Mouse (Mus musculus): ENCODE results near the gene Cpt2. TPM values are rescaled to one million over a fixed set of nuclear protein-coding genes. Genes with fewer than 3 reads are reported as not detected.

Cpt2 gene
- polyA plus RNA-seq (2016; fragmentation: Nextera tagmentation; extraction: Ambion mirVana) = 36.4 and 41.3 TPM in 2 replicates

DNA sequence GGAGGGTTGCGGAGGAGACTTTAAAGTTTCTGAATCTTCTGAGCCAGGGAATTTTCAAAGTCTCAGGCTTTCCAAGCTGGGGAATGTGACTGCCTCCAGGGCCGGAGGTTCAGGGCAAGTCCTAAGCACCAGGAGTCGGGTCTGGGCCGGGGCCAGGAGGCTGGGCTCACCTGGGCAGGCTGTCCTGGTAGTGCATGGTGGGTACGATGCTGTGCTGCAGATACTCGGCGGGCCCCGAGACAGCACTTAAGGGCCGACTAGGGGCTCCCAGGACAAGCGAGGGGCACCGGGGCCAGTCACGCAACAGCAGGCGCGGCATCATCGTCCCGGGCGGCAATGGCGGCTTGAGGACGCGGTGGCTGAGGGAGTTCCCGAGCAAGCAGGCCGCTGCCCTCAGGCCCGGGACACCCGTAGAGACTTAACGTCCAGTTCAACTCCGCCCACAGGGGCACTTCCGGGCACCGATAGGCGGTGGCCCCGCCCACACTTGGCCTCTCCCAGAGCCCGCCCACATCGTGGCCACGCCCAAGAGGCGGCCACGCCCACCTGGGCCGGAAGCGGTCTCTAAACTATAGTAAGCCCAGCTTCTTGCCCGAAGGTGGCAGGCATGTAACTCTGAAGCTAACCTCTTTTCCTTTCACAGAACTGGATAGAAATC, at the start of gene Cpt2:
Gene Cpt2 (minus strand): TSS at position 466 of the 658 bp plus-strand sequence.
- peak within 1 kb of the TSS; percentile 90 for H3K4me3 ChIP-seq
- 2% methylated on average over 38 of the region's 38 CpGs for WGBS
- no peaks in the 10 kb centered on the region for H3K27me3 ChIP-seq (ENCODE audit: poor library complexity, severe bottlenecking)
- H3K9me3 ChIP-seq = no peaks in the 10 kb centered on the region
- 0 out of 2 replicates have a peak, but pooled peaks cover 6% of the 10 kb centered on the region for H3K36me3 ChIP-seq (replicated peaks)
- H3K4me1 ChIP-seq = peaks cover 14% of the 10 kb centered on the region
- peak within 1 kb of the TSS; percentile 92 for H3K27ac ChIP-seq
- peak; percentile 96 for DNase-seq (ENCODE audit: extremely low spot score, low spot score)

DNA sequence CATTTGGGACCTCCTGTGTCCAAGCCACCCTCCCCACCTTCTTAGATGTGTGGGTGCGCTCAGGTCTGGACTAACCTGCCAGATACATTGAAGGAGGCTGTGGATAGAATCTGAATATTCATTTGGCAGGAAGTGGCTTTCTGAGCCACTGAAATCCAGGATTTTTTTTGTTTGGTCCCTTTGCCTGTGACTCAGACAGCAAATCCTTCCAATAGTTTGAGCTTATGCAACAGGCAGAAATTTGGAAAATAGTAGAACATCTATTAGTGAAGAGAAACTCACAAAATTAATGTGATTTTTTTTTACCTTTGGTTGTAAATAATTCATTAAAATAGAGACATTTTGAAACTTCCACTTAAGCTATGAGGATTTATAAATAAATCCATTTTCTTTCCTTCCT, 47.8 kb upstream of the Cpt2 start:
- DNase-seq (ENCODE audit: extremely low spot score, low spot score) = no peak
- Histone ChIP-seq H3K4me1 (peaks cover 13% of the 10 kb centered on the region), H3K9me3 (no peaks in the 10 kb centered on the region), H3K27ac (no peak overlapping the region), H3K4me3 (no peak overlapping the region), H3K27me3 (ENCODE audit: poor library complexity, severe bottlenecking) (no peaks in the 10 kb centered on the region), H3K36me3 (replicated peaks) (no peaks in the 10 kb centered on the region)
- WGBS = 88% methylated on average over 1 of the region's 1 CpGs

DNA sequence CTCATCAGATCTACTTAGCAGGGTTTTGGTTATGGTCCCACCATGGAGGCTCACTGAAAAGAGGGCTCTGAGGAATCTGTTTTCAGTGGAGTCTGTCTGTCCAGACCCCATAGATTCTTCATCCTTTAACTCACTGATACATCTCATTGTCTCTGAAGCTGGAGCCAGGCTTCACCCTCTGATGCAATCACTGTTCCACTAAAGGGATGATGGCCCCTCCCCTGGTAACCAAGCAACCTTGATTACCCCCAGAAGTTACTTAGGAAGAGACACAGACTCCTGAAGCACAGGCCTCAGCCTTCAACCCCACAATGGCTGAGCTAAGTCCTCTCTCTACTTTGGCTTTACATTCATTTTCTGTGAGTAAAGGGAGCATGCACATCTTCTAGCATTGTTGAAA, 46.4 kb upstream of the Cpt2 start:
- Histone ChIP-seq H3K9me3 (no peaks in the 10 kb centered on the region), H3K36me3 (replicated peaks) (no peaks in the 10 kb centered on the region), H3K4me3 (no peak overlapping the region), H3K27me3 (ENCODE audit: poor library complexity, severe bottlenecking) (no peaks in the 10 kb centered on the region), H3K4me1 (peaks cover 13% of the 10 kb centered on the region), H3K27ac (no peak overlapping the region)
- no peak for DNase-seq (ENCODE audit: extremely low spot score, low spot score)

DNA sequence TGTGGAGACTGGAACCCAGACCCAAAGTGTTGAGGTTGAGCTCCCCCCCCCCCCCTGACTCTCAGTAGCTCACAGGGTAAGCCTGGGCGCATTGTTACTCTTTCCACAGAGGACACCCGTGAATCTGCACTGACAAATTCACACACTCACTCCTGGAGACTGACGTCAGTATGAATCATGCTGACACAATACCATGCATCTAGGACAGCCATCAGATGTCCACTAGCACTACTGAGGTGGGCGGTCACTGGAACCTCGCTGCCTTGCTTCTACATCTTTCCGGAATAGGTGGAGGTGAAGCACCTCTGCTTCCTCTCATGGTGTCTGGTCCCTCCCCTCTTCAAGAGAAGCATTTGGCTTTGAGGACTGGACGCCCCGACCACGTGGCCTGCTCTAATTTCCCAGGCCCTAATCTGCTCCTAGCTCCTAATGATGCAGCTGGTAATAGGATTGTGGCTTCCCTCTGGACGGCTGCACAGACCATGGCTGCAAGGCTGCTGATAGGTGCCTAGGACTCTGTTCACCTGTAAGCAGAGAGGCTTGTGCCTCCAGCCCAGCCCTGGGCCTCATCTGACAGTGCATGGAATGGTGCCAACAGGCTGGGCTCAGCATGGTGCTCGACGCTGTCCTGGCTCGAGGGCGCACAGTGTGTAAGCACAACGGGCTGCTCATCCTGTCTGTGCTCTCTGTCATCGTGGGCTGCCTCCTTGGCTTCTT, 44.7 kb upstream of the Cpt2 start, which contains the start of gene Slc1a7:
Gene Slc1a7 (plus strand): TSS at position 367 of the 717 bp plus-strand sequence.
- Histone ChIP-seq H3K9me3 (no peaks in the 10 kb centered on the region), H3K27ac (no peak within 1 kb of the TSS), H3K27me3 (ENCODE audit: poor library complexity, severe bottlenecking) (no peaks in the 10 kb centered on the region), H3K4me3 (no peak within 1 kb of the TSS), H3K4me1 (peaks cover 13% of the 10 kb centered on the region), H3K36me3 (replicated peaks) (no peaks in the 10 kb centered on the region)
- no peak for DNase-seq (ENCODE audit: extremely low spot score, low spot score)
- 83% methylated on average over 16 of the region's 16 CpGs for WGBS

DNA sequence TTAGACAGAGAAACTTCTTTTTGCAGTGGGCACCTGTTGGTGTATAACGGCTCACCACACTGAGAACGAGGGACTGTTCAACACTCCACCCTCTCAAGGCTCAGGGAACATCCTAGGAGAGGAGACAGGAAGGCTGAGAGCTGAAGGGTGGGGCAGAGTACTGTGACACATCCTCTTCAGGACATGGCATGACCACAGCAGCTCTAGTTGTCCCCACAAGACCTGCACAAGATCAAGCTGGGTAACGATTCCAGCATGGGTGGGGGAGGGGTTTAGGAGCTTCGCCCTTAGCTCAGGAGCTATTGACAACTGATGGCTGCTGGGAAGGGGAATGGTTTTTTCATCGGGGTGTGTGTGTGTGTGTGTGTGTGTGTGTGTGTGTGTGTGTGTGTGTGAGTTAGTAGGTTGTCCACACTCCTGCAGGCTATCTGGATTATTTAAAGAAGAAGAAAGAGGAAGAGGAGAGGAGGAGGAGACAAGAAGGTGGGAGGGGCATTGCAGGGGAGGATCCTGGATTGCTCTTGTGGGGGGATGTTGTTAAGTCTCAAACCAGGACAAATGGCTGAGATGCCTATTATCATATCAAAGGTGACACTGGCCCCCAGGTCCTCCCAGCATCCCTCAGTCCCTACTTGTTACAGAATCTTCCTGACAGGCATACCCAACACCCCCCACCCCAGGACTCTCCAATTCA, 43.2 kb upstream of the Cpt2 start:
- Histone ChIP-seq H3K9me3 (no peaks in the 10 kb centered on the region), H3K4me1 (peaks cover 25% of the 10 kb centered on the region), H3K27me3 (ENCODE audit: poor library complexity, severe bottlenecking) (0 out of 2 replicates have a peak, but pooled peaks cover 3% of the 10 kb centered on the region), H3K36me3 (replicated peaks) (no peaks in the 10 kb centered on the region), H3K4me3 (no peak overlapping the region), H3K27ac (no peak overlapping the region)
- DNase-seq (ENCODE audit: extremely low spot score, low spot score) = no peak
- 58% methylated on average over 5 of the region's 5 CpGs for WGBS

- H3K27ac ChIP-seq = no peak overlapping the region
- H3K4me1 ChIP-seq = peaks cover 19% of the 10 kb centered on the region
- no peak for DNase-seq (ENCODE audit: extremely low spot score, low spot score)
- H3K36me3 ChIP-seq (replicated peaks) = no peaks in the 10 kb centered on the region
- no peak overlapping the region for H3K4me3 ChIP-seq
- 80% methylated on average over 2 of the region's 2 CpGs for WGBS
- H3K9me3 ChIP-seq = no peaks in the 10 kb centered on the region
- H3K27me3 ChIP-seq (ENCODE audit: poor library complexity, severe bottlenecking) = 0 out of 2 replicates have a peak, but pooled peaks cover 4% of the 10 kb centered on the region
These were observed 39.4 kb upstream of the Cpt2 start for GRCm38 (mm10) chr4:107962792-107963191.

DNA sequence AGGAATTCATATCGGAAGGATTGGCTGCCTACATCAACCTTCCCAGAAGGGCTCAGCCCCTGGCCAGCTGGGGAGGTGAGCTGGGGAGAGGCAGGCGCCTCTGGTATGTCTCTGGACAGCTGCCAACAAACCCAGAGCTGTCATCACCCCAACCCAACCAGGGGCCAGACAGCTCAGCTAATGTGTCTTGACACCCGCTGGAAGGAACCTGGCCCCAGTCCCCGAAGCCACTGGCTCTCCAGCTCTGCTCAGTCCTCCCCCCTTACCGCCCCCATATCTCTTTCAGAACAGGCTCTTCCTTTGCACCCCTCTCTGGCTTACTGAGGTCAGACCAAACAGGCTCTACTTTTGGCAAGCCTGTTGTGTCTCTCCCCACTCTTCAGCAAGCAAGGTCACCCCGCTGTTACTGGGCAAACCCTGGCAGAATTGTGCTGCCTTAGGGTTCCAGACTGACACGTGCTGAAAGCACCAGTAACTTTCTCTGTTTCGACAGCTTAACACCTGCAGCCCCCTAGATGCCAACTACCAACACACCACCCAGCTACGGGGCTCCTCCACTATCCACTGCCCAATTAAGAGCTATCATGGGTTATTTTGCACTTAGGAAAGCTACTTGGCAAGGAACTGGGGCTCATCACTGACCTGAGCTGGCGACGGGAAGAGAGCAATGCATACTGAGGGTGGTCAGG, 38.8 kb upstream of the Cpt2 start:
- Histone ChIP-seq H3K4me1 (peaks cover 19% of the 10 kb centered on the region), H3K27ac (no peak overlapping the region), H3K36me3 (replicated peaks) (no peaks in the 10 kb centered on the region), H3K9me3 (no peaks in the 10 kb centered on the region), H3K27me3 (ENCODE audit: poor library complexity, severe bottlenecking) (0 out of 2 replicates have a peak, but pooled peaks cover 4% of the 10 kb centered on the region), H3K4me3 (no peak overlapping the region)
- DNase-seq (ENCODE audit: extremely low spot score, low spot score) = no peak
- WGBS = 84% methylated on average over 11 of the region's 11 CpGs

DNA sequence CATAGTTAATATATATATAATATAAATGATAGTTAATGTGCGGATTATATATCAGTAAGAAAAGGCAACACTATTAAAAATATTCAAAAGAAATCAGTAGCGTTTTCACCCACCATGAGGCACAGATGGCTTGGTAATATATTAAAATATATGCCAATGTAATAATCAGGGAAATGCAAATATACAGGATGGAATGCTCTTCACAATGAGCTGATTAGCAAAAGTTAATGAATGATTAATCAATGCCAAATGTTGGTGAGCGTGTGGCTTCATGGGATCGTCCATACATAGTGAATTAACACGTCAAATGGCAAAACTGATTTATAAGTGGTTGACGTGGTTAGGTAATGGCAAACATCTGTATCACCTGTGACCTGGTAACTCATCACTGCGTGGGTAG, 35.1 kb upstream of the Cpt2 start:
- Histone ChIP-seq H3K9me3 (no peaks in the 10 kb centered on the region), H3K4me1 (peaks cover 12% of the 10 kb centered on the region), H3K36me3 (replicated peaks) (no peaks in the 10 kb centered on the region), H3K27me3 (ENCODE audit: poor library complexity, severe bottlenecking) (0 out of 2 replicates have a peak, but pooled peaks cover 4% of the 10 kb centered on the region), H3K4me3 (no peak overlapping the region), H3K27ac (no peak overlapping the region)
- 88% methylated on average over 7 of the region's 7 CpGs for WGBS
- no peak for DNase-seq (ENCODE audit: extremely low spot score, low spot score)

DNA sequence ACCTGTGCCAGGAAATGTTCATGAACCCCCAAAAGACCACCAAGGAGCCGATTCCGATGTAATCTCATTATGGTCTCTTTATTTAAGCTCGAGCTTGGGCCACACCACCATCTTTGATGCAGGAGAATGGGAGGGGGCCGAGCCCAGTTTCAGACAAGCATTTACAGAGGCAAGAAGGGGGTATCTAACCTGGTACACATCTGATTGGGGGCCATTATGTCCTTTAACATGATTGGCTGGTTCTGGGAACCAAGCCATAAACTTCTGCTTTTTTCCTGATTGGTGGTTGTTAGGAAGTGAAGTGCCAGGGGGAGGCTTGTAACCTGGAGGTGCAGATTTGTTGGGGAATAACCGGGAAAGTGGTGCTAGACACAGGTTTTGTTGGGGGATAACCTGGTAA, 32.3 kb upstream of the Cpt2 start:
- Histone ChIP-seq H3K4me1 (no peaks in the 10 kb centered on the region), H3K9me3 (no peaks in the 10 kb centered on the region), H3K27ac (no peak overlapping the region), H3K4me3 (no peak overlapping the region), H3K36me3 (replicated peaks) (no peaks in the 10 kb centered on the region), H3K27me3 (ENCODE audit: poor library complexity, severe bottlenecking) (no peaks in the 10 kb centered on the region)
- WGBS = 69% methylated on average over 5 of the region's 5 CpGs
- DNase-seq (ENCODE audit: extremely low spot score, low spot score) = no peak

DNA sequence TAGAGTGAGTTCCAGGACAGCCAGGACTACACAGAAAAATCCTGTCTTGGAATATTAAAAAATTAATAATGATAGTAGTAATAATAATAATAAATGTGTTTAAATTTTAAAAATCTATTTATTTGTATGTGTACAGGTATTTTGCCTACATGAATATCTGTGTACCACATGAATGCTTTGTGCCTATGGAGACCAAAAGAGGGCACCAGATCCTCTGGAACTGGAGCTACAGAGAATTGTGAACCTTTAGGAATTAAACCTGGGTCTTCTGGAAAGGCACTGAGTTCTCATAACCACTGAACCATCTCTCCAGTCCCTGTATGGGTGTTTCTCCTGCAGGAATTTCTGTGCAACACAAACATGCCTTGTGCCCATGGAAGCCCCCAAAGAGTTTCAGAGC, 29.4 kb upstream of the Cpt2 start:
- no peaks in the 10 kb centered on the region for H3K27me3 ChIP-seq (ENCODE audit: poor library complexity, severe bottlenecking)
- no peaks in the 10 kb centered on the region for H3K9me3 ChIP-seq
- no peaks in the 10 kb centered on the region for H3K36me3 ChIP-seq (replicated peaks)
- no peak overlapping the region for H3K4me3 ChIP-seq
- DNase-seq (ENCODE audit: extremely low spot score, low spot score) = no peak
- no peaks in the 10 kb centered on the region for H3K4me1 ChIP-seq
- no peak overlapping the region for H3K27ac ChIP-seq

DNA sequence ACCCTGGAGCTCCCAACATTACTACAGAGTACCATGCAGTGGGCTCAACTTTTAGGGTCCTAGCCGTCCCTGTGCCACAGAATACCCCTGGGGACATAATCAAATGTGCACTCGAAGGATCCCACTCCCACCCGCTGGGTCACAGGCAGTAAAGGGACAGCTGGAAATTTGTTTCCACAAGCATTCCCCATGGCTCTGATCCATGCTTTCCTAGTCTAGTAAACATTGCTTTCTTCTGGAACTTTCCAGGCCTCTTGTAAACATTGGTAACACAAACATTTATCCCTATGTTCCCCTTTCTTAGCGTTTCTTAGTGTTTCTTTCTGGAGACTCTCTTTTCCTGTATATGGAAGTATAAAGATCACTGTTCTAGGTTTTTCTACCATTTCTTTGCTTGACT, 26.5 kb upstream of the Cpt2 start:
- WGBS = 90% methylated on average over 4 of the region's 4 CpGs
- Histone ChIP-seq H3K4me1 (no peaks in the 10 kb centered on the region), H3K4me3 (no peak overlapping the region), H3K27me3 (ENCODE audit: poor library complexity, severe bottlenecking) (no peaks in the 10 kb centered on the region), H3K36me3 (replicated peaks) (no peaks in the 10 kb centered on the region), H3K27ac (no peak overlapping the region), H3K9me3 (no peaks in the 10 kb centered on the region)
- no peak for DNase-seq (ENCODE audit: extremely low spot score, low spot score)

DNA sequence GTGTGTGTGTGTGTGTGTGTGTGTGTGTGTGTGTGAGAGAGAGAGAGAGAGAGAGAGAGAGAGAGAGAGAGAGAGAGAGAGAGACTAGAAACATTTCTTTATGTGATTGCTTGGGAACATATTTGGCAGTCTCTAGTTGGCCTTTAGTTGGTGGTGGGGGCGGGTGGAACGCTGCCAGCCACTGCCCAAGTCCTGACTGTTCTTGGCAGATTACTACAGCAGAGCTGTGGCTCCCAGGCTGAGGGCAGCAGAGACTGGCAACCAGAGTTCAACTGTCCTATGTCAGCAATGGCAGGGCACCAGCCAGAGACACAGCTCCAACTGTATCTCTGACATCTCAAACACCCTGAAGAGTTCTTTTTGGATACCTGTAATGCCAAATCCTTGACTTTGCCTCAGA, 20.7 kb upstream of the Cpt2 start:
- Histone ChIP-seq H3K36me3 (replicated peaks) (no peaks in the 10 kb centered on the region), H3K4me3 (no peak overlapping the region), H3K9me3 (no peaks in the 10 kb centered on the region), H3K27ac (no peak overlapping the region), H3K4me1 (no peaks in the 10 kb centered on the region), H3K27me3 (ENCODE audit: poor library complexity, severe bottlenecking) (no peaks in the 10 kb centered on the region)
- no peak for DNase-seq (ENCODE audit: extremely low spot score, low spot score)
- WGBS = 81% methylated on average over 2 of the region's 2 CpGs

All from forebrain, embryonic 10.5 days (tissue).